Mouse (Mus musculus) neural tube, embryonic 11.5 days (tissue): ENCODE measurements around the gene Stxbp4. TPM values are rescaled to one million over a fixed set of nuclear protein-coding genes. Genes with fewer than 3 reads are reported as not detected.

Experiments used
- ATAC-seq: fragments of 200-750 bp; cut with Nextera tagmentation; 2 replicates; pipeline ENCODE4 v1.8.0; 2017; ENCODE audit warnings: moderate number of reproducible peaks, mild to moderate bottlenecking, moderate TSS enrichment, moderate library complexity; ENCODE audit not compliant: insufficient read depth, low FRiP score, low TSS enrichment
- DNase-seq: peaks from one replicate; pipeline ENCODE4 v3.0.0-alpha.2; 2015; ENCODE audit warnings: low spot score
- H3K27ac ChIP-seq: fragments of 300-500 bp; sonication (generic); 2 replicates; pipeline ENCODE4 v1.5.1; 2014; ENCODE audit warnings: low read depth, mild to moderate bottlenecking, low read length
- H3K27me3 ChIP-seq: fragments of 300-500 bp; sonication (generic); 2 replicates; pipeline ENCODE4 v1.6.1; 2014; ENCODE audit warnings: mild to moderate bottlenecking, low read length, mixed read lengths; ENCODE audit not compliant: control insufficient read depth, insufficient read depth
- H3K36me3 ChIP-seq: fragments of 300-500 bp; sonication (generic); 2 replicates; pipeline ENCODE4 v1.6.1; 2014; ENCODE audit warnings: mild to moderate bottlenecking, low read length, moderate library complexity, mixed read lengths; ENCODE audit not compliant: control insufficient read depth, insufficient read depth
- H3K4me1 ChIP-seq: fragments of 300-500 bp; sonication (generic); 2 replicates; pipeline ENCODE4 v1.6.1; 2014; ENCODE audit warnings: low read length, mixed read lengths; ENCODE audit not compliant: control insufficient read depth, insufficient read depth
- H3K4me2 ChIP-seq: fragments of 300-500 bp; sonication (generic); 2 replicates; pipeline ENCODE4 v1.6.1; 2014; ENCODE audit warnings: low read depth, mild to moderate bottlenecking, moderate library complexity
- H3K4me3 ChIP-seq: fragments of 300-500 bp; sonication (generic); 2 replicates; pipeline ENCODE4 v1.5.1; 2014; ENCODE audit warnings: low read depth, low read length
- H3K9ac ChIP-seq: fragments of 300-500 bp; sonication (generic); 2 replicates; pipeline ENCODE4 v1.6.1; 2014; ENCODE audit warnings: mild to moderate bottlenecking, low read length
- H3K9me3 ChIP-seq: fragments of 300-500 bp; sonication (generic); 2 replicates; pipeline ENCODE4 v1.6.1; 2016; ENCODE audit warnings: low read length; ENCODE audit not compliant: control insufficient read depth
- WGBS: fragments of 180-500 bp; shearing (Covaris S2); extraction: QIAGEN DNeasy Blood & Tissue Kit; methylation state at CpG from one replicate; pipeline ENCODE4 v1.1.7; 2014; 5-methylcytosine and 5-hydroxymethylcytosine counted together
- polyA plus RNA-seq: library from polyadenylated mRNA; unstranded; fragments of >200 nt; fragmentation: Nextera tagmentation; extraction: Ambion mirVana; gene quantifications from 2 replicates; pipeline ENCODE4 v1.2.1, GENCODE M21; 2014

The Stxbp4 gene
- polyA plus RNA-seq, 1 experiment from 2014 or later, result 36.1 TPM

DNA sequence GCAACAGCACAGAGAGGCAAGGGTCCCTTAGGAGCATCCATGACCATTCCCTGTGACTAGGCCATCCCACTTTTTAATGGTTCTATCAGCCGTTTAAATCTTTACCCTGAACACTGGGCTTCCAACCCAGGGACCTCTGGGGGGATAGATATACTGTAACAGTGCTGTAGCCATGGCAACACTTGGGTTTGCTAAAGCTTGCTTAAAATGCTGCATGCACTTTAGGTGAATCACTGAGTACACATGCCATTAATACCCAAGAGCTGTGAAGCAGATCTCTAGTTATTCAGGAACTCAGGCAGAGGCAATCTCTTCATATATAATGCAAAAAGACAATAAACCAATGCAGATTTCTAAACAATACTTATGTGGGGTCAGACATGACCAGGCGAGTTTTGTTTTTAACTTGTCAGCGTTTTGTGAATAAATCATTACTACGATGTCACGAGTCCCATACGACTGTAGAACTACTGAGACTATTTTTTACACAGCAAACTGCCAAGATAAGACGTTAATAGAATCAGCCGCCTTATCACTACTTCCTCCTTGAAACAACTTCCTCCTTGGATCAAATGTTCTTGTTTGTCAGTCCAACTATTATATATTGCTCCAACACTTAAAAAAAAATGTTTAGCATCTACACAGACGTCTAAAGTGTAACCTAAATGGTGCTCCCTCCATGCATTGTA, 79.4 kb downstream of the Stxbp4 start:
- no peak for DNase-seq
- 88% methylated on average over 9 of the region's 9 CpGs for WGBS

GRCm38 (mm10) chr11:90556517-90556916, 81.4 kb downstream of the Stxbp4 start:
- H3K9me3 ChIP-seq, result no peaks in the 10 kb centered on the region
- H3K4me2 ChIP-seq, result no peak overlapping the region
- H3K27ac ChIP-seq, result no peak overlapping the region
- 81% methylated on average over 4 of the region's 4 CpGs for WGBS
- peaks cover 2% of the 10 kb centered on the region; the same call in 1 of the 2 replicates for H3K36me3 ChIP-seq
- no peaks in the 10 kb centered on the region for H3K27me3 ChIP-seq
- DNase-seq (no peak), ATAC-seq (no peak)
- H3K9ac ChIP-seq, result no peak overlapping the region
- H3K4me1 ChIP-seq, result no peaks in the 10 kb centered on the region
- no peak overlapping the region for H3K4me3 ChIP-seq

More for the DNA sequence above, 79.4 kb downstream of the Stxbp4 start:
- Histone ChIP-seq H3K9me3 (no peaks in the 10 kb centered on the region), H3K4me1 (no peaks in the 10 kb centered on the region), H3K27ac (no peak overlapping the region), H3K4me2 (no peak overlapping the region), H3K27me3 (no peaks in the 10 kb centered on the region), H3K36me3 (peaks cover 2% of the 10 kb centered on the region; the same call in 1 of the 2 replicates), H3K9ac (no peak overlapping the region), H3K4me3 (no peak overlapping the region)
- ATAC-seq, result no peak

- H3K4me3 ChIP-seq, result no peak overlapping the region
- H3K27ac ChIP-seq, result no peak overlapping the region
- no peak overlapping the region for H3K9ac ChIP-seq
- no peak for ATAC-seq
- no peaks in the 10 kb centered on the region for H3K36me3 ChIP-seq
- WGBS, result 85% methylated on average over 5 of the region's 5 CpGs
- H3K9me3 ChIP-seq, result no peaks in the 10 kb centered on the region
- DNase-seq, result no peak
- H3K4me2 ChIP-seq, result no peak overlapping the region
- H3K27me3 ChIP-seq, result no peaks in the 10 kb centered on the region
- no peaks in the 10 kb centered on the region for H3K4me1 ChIP-seq
These were observed 83.9 kb downstream of the Stxbp4 start for GRCm38 (mm10) chr11:90553963-90554362.

DNA sequence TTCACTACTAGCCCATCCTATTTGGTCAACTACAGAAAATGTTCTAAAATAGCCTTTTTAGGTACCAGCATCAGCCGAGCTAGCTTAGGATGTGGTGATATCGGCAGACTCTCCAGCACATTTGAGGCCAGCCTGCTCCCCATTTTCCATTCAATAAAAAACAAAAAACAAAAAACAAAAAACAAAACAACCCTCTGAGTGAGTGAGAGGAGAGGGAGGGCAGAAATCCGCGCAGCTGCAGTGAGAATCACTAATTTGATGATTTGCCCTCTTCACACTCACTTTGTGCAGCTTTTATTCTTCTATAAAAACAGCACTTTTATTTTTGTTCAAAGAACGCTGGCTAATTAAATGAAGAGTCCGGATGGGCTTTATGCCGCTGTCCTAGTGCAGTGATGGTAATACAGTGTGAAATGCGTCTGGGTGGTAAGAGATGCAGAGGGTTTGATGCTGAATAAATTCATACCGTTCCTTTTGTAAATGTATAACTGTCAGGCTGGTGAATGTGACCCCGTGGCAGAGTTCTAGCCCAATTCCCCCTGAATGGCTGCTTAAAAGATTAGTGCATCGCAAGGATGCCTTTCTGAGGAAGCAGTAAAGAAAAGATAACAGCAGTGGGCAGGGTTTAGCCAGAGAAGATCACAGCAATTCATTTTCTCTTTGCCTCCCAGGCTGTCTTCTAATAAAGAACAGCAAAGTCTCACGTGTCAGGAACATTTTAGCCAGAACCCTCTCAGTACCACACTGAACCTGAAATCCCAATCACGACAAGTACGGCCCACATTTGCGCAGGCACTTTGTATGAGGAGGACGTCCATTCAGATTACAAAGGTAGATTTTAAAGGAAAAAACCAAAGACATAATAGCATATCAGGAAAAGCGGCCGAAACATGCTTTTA, 85.3 kb downstream of the Stxbp4 start:
- no peak for DNase-seq
- no peak overlapping the region for H3K9ac ChIP-seq
- no peak for ATAC-seq
- no peaks in the 10 kb centered on the region for H3K36me3 ChIP-seq
- no peak overlapping the region for H3K27ac ChIP-seq
- no peaks in the 10 kb centered on the region for H3K9me3 ChIP-seq
- no peak overlapping the region for H3K4me2 ChIP-seq
- no peak overlapping the region for H3K4me3 ChIP-seq
- H3K4me1 ChIP-seq, result no peaks in the 10 kb centered on the region
- 73% methylated on average over 18 of the region's 18 CpGs for WGBS
- H3K27me3 ChIP-seq, result no peaks in the 10 kb centered on the region

DNA sequence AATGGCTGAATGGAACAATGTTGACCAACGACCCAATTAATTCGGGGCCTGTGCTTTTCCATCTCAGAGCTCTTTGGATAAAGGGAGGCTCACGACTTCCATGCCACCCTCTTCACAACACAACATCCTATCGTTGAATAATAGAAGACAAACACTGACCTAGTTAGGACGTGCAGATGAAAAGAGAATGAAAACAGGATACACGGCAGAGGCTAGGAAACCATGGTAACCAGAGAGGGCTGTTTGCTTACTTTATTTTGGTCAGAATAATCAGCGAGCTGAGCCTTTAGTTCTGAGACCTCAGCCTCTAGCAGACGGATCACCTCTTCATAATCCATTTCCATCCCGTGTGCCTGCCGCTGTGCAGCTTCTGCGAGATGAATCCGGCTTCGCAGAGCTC, 89.3 kb downstream of the Stxbp4 start:
- ATAC-seq (peak; percentile 55; the same call in 1 of the 2 replicates), DNase-seq (peak; percentile 34)
- no peaks in the 10 kb centered on the region for H3K27me3 ChIP-seq
- H3K4me2 ChIP-seq, result no peak overlapping the region
- no peak overlapping the region for H3K9ac ChIP-seq
- H3K4me3 ChIP-seq, result no peak overlapping the region
- H3K4me1 ChIP-seq, result no peaks in the 10 kb centered on the region
- no peak overlapping the region for H3K27ac ChIP-seq
- H3K9me3 ChIP-seq, result no peaks in the 10 kb centered on the region
- 46% methylated on average over 13 of the region's 13 CpGs for whole genome bisulfite sequencing
- H3K36me3 ChIP-seq, result 0 out of 2 replicates have a peak, but pooled peaks cover 2% of the 10 kb centered on the region

DNA sequence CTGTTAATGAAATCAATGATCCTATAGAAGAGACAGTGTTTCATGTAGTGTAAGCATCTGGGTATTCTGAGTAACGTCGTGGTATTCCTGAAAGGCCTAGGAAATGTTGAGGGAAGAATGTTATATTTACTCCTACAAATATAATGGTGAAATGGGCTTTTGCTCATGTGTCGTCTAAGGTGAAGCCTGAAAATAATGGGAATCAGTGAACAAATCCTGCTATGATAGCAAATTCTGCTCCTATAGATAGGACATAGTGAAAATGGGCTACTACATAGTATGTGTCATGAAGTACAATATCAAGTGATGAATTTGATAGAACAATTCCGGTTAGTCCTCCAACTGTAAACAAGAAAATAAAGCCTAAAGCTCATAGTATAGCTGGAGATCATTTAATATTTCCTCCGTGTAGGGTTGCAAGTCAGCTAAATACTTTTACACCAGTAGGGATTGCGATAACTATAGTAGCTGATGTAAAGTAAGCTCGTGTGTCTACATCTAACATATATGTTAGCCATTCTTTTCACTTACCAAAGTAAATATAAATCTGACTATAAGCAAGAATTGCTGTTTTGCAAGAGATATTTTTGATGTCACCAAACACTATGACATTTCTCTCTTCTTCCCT, 99.1 kb downstream of the Stxbp4 start:
- no peaks in the 10 kb centered on the region for H3K4me1 ChIP-seq
- WGBS, result 95% methylated on average over 7 of the region's 7 CpGs
- H3K27ac ChIP-seq, result no peak overlapping the region
- H3K27me3 ChIP-seq, result no peaks in the 10 kb centered on the region
- DNase-seq, result no peak
- H3K9me3 ChIP-seq, result no peaks in the 10 kb centered on the region
- H3K4me3 ChIP-seq, result no peak overlapping the region
- H3K9ac ChIP-seq, result no peak overlapping the region
- H3K4me2 ChIP-seq, result no peak overlapping the region
- ATAC-seq, result no peak; the same call in 1 of the 2 replicates
- H3K36me3 ChIP-seq, result no peaks in the 10 kb centered on the region

DNA sequence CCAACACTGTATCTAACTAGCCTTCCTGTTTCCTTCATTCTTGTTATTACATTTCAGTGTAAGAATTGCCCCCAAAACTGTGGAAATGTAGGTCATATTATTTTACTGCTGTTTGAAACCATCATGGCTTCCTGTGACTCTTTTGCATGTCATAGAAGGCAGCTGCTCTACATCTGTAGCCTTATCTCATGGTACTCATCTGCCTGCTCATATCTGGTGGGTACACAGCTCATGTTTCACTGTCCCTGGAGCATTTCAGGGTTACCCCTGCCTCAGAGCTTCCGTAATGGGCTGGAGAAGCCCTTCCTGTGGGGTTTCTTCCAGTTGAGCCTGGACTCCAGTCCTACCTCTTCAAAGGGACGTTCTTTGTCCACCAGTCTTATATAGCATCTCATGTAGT, 112.6 kb downstream of the Stxbp4 start:
- Histone ChIP-seq H3K36me3 (no peaks in the 10 kb centered on the region), H3K27me3 (no peaks in the 10 kb centered on the region), H3K9ac (no peak overlapping the region), H3K27ac (no peak overlapping the region), H3K4me3 (no peak overlapping the region), H3K4me1 (no peaks in the 10 kb centered on the region), H3K9me3 (no peaks in the 10 kb centered on the region), H3K4me2 (no peak overlapping the region)
- DNase-seq (no peak), ATAC-seq (no peak)
- WGBS, result 85% methylated on average over 2 of the region's 2 CpGs

GRCm38 (mm10) chr11:90521040-90521439, 116.8 kb downstream of the Stxbp4 start:
- Histone ChIP-seq H3K36me3 (no peaks in the 10 kb centered on the region), H3K4me1 (no peaks in the 10 kb centered on the region), H3K27ac (no peak overlapping the region), H3K4me3 (no peak overlapping the region), H3K9ac (no peak overlapping the region), H3K9me3 (no peaks in the 10 kb centered on the region), H3K4me2 (no peak overlapping the region), H3K27me3 (no peaks in the 10 kb centered on the region)
- no peak for ATAC-seq
- 68% methylated on average over 8 of the region's 8 CpGs for WGBS
- DNase-seq, result peak; percentile 22
